Mouse (Mus musculus) adipocyte (in vitro differentiated cells): Measurements from ENCODE around the gene 1700016C15Rik.

Source experiments
- DNase-seq: peaks from one replicate; pipeline ENCODE4 v3.0.0-alpha.2; 2016; ENCODE audit warnings: low spot score

The 1700016C15Rik gene

GRCm38 (mm10) chr1:177717057-177717835 is 12.4 kb upstream of the 1700016C15Rik start:
- DNase-seq: no peak

GRCm38 (mm10) chr1:177718340-177719028 is 11.1 kb upstream of the 1700016C15Rik start:
- no peak for DNase-seq

- no peak for DNase-seq
Measured at GRCm38 (mm10) chr1:177719029-177719427, 10.6 kb upstream of the 1700016C15Rik start.

- no peak for DNase-seq
Measured at GRCm38 (mm10) chr1:177723786-177724185, 5.8 kb upstream of the 1700016C15Rik start.

GRCm38 (mm10) chr1:177726870-177727269 is 2.7 kb upstream of the 1700016C15Rik start:
- DNase-seq: no peak

GRCm38 (mm10) chr1:177727883-177728525 is 1.6 kb upstream of the 1700016C15Rik start:
- no peak for DNase-seq

- DNase-seq: no peak
Measured at GRCm38 (mm10) chr1:177731973-177732372, 2.4 kb downstream of the 1700016C15Rik start.

GRCm38 (mm10) chr1:177737505-177738105 is 8.0 kb downstream of the 1700016C15Rik start:
- no peak for DNase-seq

- DNase-seq: no peak
Measured at GRCm38 (mm10) chr1:177740707-177741106, 11.1 kb downstream of the 1700016C15Rik start.

GRCm38 (mm10) chr1:177742119-177742518 is 12.5 kb downstream of the 1700016C15Rik start:
- DNase-seq: peak; percentile 39

- no peak for DNase-seq
Measured at GRCm38 (mm10) chr1:177744521-177745325, 15.1 kb downstream of the 1700016C15Rik start.

GRCm38 (mm10) chr1:177747869-177748540 is 18.4 kb downstream of the 1700016C15Rik start:
- no peak for DNase-seq

GRCm38 (mm10) chr1:177753496-177753895 is 23.9 kb downstream of the 1700016C15Rik start:
- DNase-seq: no peak

- no peak for DNase-seq
Measured at GRCm38 (mm10) chr1:177757249-177757648, 27.6 kb downstream of the 1700016C15Rik start.

- DNase-seq: no peak
Measured at GRCm38 (mm10) chr1:177768931-177769330, 39.3 kb downstream of the 1700016C15Rik start.

GRCm38 (mm10) chr1:177777397-177777796 is 47.8 kb downstream of the 1700016C15Rik start:
- DNase-seq: no peak

- no peak for DNase-seq
Measured at GRCm38 (mm10) chr1:177792835-177793234, 63.2 kb downstream of the 1700016C15Rik start.

GRCm38 (mm10) chr1:177794866-177795265 is 65.3 kb downstream of the 1700016C15Rik start:
- DNase-seq: no peak

- DNase-seq: peak; percentile 50
Measured at GRCm38 (mm10) chr1:177795421-177796192, 66.0 kb downstream of the 1700016C15Rik start.
